Mouse (Mus musculus) midbrain, embryonic 10.5 days (tissue): Measurements from ENCODE around the gene Defb46. TPM values are rescaled to one million over a fixed set of nuclear protein-coding genes. Genes with fewer than 3 reads are reported as not detected.

ENCODE experiments used
- DNase-seq: peaks from one replicate; pipeline ENCODE4 v3.0.0-alpha.2; 2017; ENCODE audit warnings: low spot score
- H3K27ac ChIP-seq: fragments of 300-500 bp; sonication (generic); replicated peaks from 2 replicates; pipeline ENCODE4 v1.5.1; 2016; ENCODE audit warnings: mild to moderate bottlenecking
- H3K27me3 ChIP-seq: fragments of 300-500 bp; sonication (generic); 2 replicates; pipeline ENCODE4 v1.6.1; 2016; ENCODE audit warnings: low read depth, mild to moderate bottlenecking; ENCODE audit not compliant: poor library complexity, severe bottlenecking
- H3K36me3 ChIP-seq: fragments of 300-500 bp; sonication (generic); 2 replicates; pipeline ENCODE4 v1.6.1; 2016; ENCODE audit warnings: mild to moderate bottlenecking, moderate library complexity
- H3K4me1 ChIP-seq: fragments of 300-500 bp; sonication (generic); 2 replicates; pipeline ENCODE4 v1.6.1; 2016
- H3K4me3 ChIP-seq: fragments of 300-500 bp; sonication (generic); 2 replicates; pipeline ENCODE4 v1.5.1; 2016; ENCODE audit warnings: mild to moderate bottlenecking, moderate library complexity
- H3K9me3 ChIP-seq: fragments of 300-500 bp; sonication (generic); replicated peaks from 2 replicates; pipeline ENCODE4 v1.6.1; 2016; ENCODE audit warnings: mild to moderate bottlenecking
- WGBS: fragments of 180-500 bp; shearing (Covaris S2); methylation state at CpG from one replicate; pipeline ENCODE4 v1.1.7; 2016; 5-methylcytosine and 5-hydroxymethylcytosine counted together
- polyA plus RNA-seq: library from polyadenylated mRNA; unstranded; fragments of >200 nt; fragmentation: Nextera tagmentation; extraction: Ambion mirVana; gene quantifications from 2 replicates; pipeline ENCODE4 v1.2.1, GENCODE M21; 2016

Gene Defb46
- not detected in 2 replicates for polyA plus RNA-seq

DNA sequence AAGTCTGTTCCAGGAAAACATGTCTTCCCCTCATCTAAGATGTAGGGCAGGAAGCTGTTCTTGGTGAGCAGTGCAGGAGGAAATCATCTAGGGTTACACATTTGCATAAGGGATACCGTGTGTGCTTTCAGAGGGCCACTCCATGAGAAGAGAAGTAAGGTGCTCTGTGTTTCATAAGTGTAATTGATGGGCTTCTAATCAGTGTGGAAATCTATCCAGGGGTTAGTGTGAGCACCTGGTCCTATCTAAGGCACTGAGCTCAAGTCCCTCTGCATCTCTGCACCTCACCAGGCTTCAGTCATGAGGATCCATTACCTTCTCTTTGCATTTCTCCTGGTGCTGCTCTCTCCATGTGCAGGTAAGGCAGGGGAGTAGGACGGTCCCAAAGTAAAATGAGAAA is at the start of gene Defb46:
Gene Defb46 (plus strand): TSS at position 301 of the 400 bp plus-strand sequence.
- 78% methylated on average over 2 of the region's 2 CpGs for WGBS
- DNase-seq: no peak
- Histone ChIP-seq H3K9me3 (no peaks in the 10 kb centered on the region; the same call in 1 of the 2 replicates), H3K27me3 (no peaks in the 10 kb centered on the region), H3K4me1 (no peaks in the 10 kb centered on the region), H3K4me3 (no peak within 1 kb of the TSS), H3K27ac (no peak within 1 kb of the TSS), H3K36me3 (no peaks in the 10 kb centered on the region)

- 75% methylated on average over 1 of the region's 1 CpGs for WGBS
- Histone ChIP-seq H3K9me3 (peaks cover 5% of the 10 kb centered on the region; the same call in 1 of the 2 replicates), H3K4me3 (no peak within 1 kb of the TSS), H3K27ac (no peak within 1 kb of the TSS), H3K4me1 (no peaks in the 10 kb centered on the region), H3K27me3 (no peaks in the 10 kb centered on the region), H3K36me3 (no peaks in the 10 kb centered on the region)
- no peak for DNase-seq
Observed at GRCm38 (mm10) chr8:19225161-19225560, 14.6 kb upstream of the Defb46 start, which contains the start of gene Defb6. Defb6 (plus strand) TSS chr8:19225478.

DNA sequence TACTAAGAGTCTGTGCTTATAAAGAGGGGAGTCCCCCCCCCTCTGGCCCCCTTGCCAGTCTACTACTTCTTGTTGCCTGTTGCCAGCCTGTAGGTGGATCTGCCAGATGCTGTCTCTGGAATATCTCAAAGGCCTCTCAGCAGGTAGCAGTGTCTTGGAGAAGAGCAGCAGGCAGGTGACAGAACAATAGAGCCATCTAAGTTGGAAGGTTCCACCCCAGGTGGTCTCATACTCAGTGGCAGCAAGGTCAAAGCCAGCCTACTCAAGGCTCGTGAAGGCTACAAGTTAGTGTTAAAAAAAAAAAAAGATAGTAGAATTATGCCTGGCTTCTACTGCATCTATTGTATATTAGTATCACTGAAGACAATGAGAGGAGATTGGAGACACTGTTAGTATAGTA is 1.6 kb upstream of the Defb46 start:
- H3K36me3 ChIP-seq: no peaks in the 10 kb centered on the region
- 64% methylated on average over 1 of the region's 1 CpGs for WGBS
- DNase-seq: no peak
- no peak overlapping the region for H3K4me3 ChIP-seq
- no peaks in the 10 kb centered on the region for H3K27me3 ChIP-seq
- no peak overlapping the region for H3K27ac ChIP-seq
- H3K9me3 ChIP-seq: no peaks in the 10 kb centered on the region; the same call in 1 of the 2 replicates
- H3K4me1 ChIP-seq: no peaks in the 10 kb centered on the region

DNA sequence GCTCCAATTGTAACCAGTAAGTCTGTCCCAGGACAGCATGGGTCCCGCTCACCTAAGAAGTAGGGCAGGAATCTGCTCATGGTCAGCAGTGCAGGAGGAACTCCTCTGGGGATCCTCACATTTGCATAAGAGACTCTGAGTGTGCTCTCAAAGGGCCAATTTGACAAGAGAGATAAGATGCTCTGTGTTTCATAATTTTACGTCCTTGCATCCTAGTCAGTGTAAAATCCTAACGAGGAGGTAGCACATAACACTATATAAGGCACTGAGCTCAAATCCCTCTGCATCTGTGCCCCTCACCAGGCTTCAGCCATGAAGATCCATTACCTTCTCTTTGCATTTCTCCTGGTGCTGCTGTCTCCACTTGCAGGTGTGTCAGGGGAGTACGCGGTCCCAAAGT is 7.6 kb downstream of the Defb46 start, which contains the start of gene Defb5:
Gene Defb5 (plus strand): TSS at position 301 of the 400 bp plus-strand sequence.
- WGBS: 93% methylated on average over 5 of the region's 5 CpGs
- no peak for DNase-seq
- Histone ChIP-seq H3K4me3 (no peak within 1 kb of the TSS), H3K4me1 (no peaks in the 10 kb centered on the region), H3K27ac (no peak within 1 kb of the TSS), H3K36me3 (no peaks in the 10 kb centered on the region), H3K27me3 (no peaks in the 10 kb centered on the region), H3K9me3 (peaks cover 4% of the 10 kb centered on the region; the same call in 1 of the 2 replicates)

GRCm38 (mm10) chr8:19258136-19258535 is 18.4 kb downstream of the Defb46 start:
- H3K9me3 ChIP-seq: peaks cover 13% of the 10 kb centered on the region; the same call in 1 of the 2 replicates

DNA sequence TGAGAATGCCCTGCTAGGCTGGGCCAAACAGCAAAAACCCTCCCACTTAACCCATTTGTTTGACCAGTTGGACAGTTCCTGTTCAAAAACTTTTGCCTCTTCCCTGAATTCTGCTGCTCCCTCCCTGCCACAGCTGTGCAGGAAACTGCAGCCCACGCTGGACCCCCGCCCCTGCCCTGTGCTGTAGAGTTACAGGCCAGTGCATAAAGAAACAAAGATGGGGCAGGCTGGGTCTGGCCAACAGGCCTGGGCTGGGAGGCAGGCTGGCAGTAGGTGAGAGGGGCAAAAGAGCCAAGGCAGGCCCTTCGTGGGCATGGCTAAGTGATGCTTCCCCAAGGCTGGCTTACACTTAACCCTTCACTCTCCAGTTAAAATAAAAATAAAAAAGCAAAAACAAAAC is 20.0 kb downstream of the Defb46 start:
- 51% methylated on average over 3 of the region's 3 CpGs for WGBS
- no peak overlapping the region for H3K4me3 ChIP-seq

More at GRCm38 (mm10) chr8:19258136-19258535, 18.4 kb downstream of the Defb46 start:
- H3K4me1 ChIP-seq: no peaks in the 10 kb centered on the region
- no peak overlapping the region for H3K27ac ChIP-seq
- no peak for DNase-seq
- H3K27me3 ChIP-seq: no peaks in the 10 kb centered on the region
- H3K36me3 ChIP-seq: no peaks in the 10 kb centered on the region
- H3K4me3 ChIP-seq: no peak overlapping the region

More for the DNA sequence above, 20.0 kb downstream of the Defb46 start:
- no peaks in the 10 kb centered on the region for H3K27me3 ChIP-seq
- no peak overlapping the region for H3K27ac ChIP-seq
- no peaks in the 10 kb centered on the region for H3K36me3 ChIP-seq
- no peak for DNase-seq
- H3K4me1 ChIP-seq: no peaks in the 10 kb centered on the region
- peaks cover 6% of the 10 kb centered on the region; the same call in 1 of the 2 replicates for H3K9me3 ChIP-seq

Other genes with a start within 250 kb of the Defb46 start
- not detected in 2 replicates for gene Defb37, start 248.9 kb upstream of the Defb46 start, polyA plus RNA-seq
- not detected in 2 replicates for gene Defb38, start 213.3 kb upstream of the Defb46 start, polyA plus RNA-seq
- gene Defb39, start 175.1 kb upstream of the Defb46 start, polyA plus RNA-seq: not detected in 2 replicates
- gene Defb12, start 125.1 kb upstream of the Defb46 start, polyA plus RNA-seq: not detected in 2 replicates
- not detected in 2 replicates for gene Defb34, start 116.2 kb upstream of the Defb46 start, polyA plus RNA-seq
- gene Gm45826, start 99.1 kb upstream of the Defb46 start, polyA plus RNA-seq: not detected in 2 replicates
- not detected in 2 replicates for gene Defb14, start 45.6 kb upstream of the Defb46 start, polyA plus RNA-seq
- not detected in 2 replicates for gene Defb4, start 41.2 kb upstream of the Defb46 start, polyA plus RNA-seq
- not detected in 2 replicates for gene Defb6, start 14.4 kb upstream of the Defb46 start, polyA plus RNA-seq
- not detected in 2 replicates for gene Defb5, start 7.7 kb downstream of the Defb46 start, polyA plus RNA-seq
- not detected in 2 replicates for gene Defb3, start 53.4 kb downstream of the Defb46 start, polyA plus RNA-seq
- gene Defb8, start 207.7 kb downstream of the Defb46 start, polyA plus RNA-seq: not detected in 2 replicates